Mouse (Mus musculus): ENCODE results near the gene Best3. TPM values are rescaled to one million over a fixed set of nuclear protein-coding genes. Genes with fewer than 3 reads are reported as not detected.

Best3 gene
- polyA plus RNA-seq, 1 experiment from 2014 or later = 0.20 TPM

DNA sequence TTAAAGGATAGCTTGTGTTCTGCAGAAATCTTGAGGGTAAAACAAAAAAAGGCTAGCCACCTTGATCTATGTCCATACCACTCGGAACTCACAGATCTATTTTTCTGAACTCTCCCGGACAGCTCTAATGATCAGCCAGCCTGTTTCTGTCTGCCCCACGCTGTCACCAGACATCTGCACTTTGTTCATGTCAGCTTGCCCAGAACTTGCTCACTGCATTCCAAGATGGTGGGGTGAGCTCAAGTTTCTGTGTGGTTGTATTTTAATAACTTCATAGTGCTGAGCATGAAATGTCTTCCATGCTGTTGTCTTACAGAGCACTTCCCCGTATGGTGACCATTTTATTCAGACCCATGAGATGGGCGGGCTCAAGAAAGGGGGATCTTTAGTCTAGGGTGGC lies 20.8 kb upstream of the Best3 start:
- no peak overlapping the region for H3K4me2 ChIP-seq (ENCODE audit: low read depth, low read length)
- WGBS = 43% methylated on average over 5 of the region's 5 CpGs
- H3K27me3 ChIP-seq (ENCODE audit: control insufficient read depth, insufficient read depth, low read length) = no peaks in the 10 kb centered on the region
- no peaks in the 10 kb centered on the region for H3K9me3 ChIP-seq (replicated peaks; ENCODE audit: control insufficient read depth, low read length)
- H3K36me3 ChIP-seq (replicated peaks; ENCODE audit: control insufficient read depth, insufficient read depth, low read depth, low read length) = no peaks in the 10 kb centered on the region
- H3K4me1 ChIP-seq (ENCODE audit: control insufficient read depth, insufficient read depth, low read length) = no peaks in the 10 kb centered on the region
- H3K9ac ChIP-seq (replicated peaks; ENCODE audit: low read length) = no peak overlapping the region
- H3K27ac ChIP-seq (replicated peaks; ENCODE audit: low read depth, low read length) = no peak overlapping the region
- DNase-seq (ENCODE audit: low spot score) (peak; percentile 63), ATAC-seq (replicated peaks; ENCODE audit: insufficient number of reproducible peaks, low FRiP score, low TSS enrichment, low read depth) (no peak)
- no peak overlapping the region for H3K4me3 ChIP-seq (ENCODE audit: low read depth, low read length)

DNA sequence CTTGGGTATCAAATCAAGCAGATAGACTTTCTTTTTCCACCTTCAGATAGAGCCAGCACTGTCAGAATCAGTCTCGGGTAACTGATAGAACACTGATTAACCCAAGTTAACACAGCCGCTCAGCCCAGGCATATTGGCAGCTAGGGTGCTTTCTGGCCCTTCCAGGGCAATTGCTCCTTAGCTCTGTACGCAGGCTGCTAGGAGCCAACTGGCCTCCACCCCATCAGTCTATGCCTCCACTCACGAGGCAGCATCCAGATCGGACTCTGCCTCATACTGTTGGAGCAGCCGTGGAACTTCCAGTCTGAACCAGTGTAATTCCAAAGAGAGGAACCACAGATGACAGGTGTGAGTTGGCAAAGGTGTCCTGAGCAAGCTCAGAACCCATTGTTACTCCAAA lies 20.0 kb upstream of the Best3 start:
- ATAC-seq (replicated peaks; ENCODE audit: insufficient number of reproducible peaks, low FRiP score, low TSS enrichment, low read depth) (no peak), DNase-seq (ENCODE audit: low spot score) (no peak)
- no peaks in the 10 kb centered on the region for H3K9me3 ChIP-seq (replicated peaks; ENCODE audit: control insufficient read depth, low read length)
- H3K4me1 ChIP-seq (ENCODE audit: control insufficient read depth, insufficient read depth, low read length) = no peaks in the 10 kb centered on the region
- H3K27me3 ChIP-seq (ENCODE audit: control insufficient read depth, insufficient read depth, low read length) = no peaks in the 10 kb centered on the region
- H3K27ac ChIP-seq (replicated peaks; ENCODE audit: low read depth, low read length) = no peak overlapping the region
- H3K9ac ChIP-seq (replicated peaks; ENCODE audit: low read length) = no peak overlapping the region
- 84% methylated on average over 6 of the region's 6 CpGs for WGBS
- no peak overlapping the region for H3K4me2 ChIP-seq (ENCODE audit: low read depth, low read length)
- no peaks in the 10 kb centered on the region for H3K36me3 ChIP-seq (replicated peaks; ENCODE audit: control insufficient read depth, insufficient read depth, low read depth, low read length)
- no peak overlapping the region for H3K4me3 ChIP-seq (ENCODE audit: low read depth, low read length)

DNA sequence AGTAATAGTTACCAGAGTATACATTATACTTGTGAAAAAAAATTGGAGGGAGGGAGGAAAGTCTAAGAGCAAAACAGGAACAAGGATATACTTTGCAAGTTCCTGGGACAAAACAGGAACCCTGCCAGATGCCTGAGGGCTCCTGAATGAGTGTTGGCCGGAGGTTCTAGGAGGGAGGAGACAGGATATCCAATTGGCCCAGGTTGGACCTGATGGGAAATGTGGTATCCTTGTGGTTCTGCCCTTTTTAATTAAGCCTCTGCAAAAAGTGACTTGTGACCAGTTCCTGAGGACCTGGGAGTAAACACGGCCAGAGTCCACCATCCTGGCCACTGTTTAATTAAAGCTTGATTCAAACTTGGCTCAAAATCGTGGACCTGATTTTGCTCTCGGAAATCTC lies 17.4 kb upstream of the Best3 start:
- H3K27me3 ChIP-seq (ENCODE audit: control insufficient read depth, insufficient read depth, low read length) = no peaks in the 10 kb centered on the region
- H3K4me2 ChIP-seq (ENCODE audit: low read depth, low read length) = no peak overlapping the region
- WGBS = 81% methylated on average over 4 of the region's 4 CpGs

DNA sequence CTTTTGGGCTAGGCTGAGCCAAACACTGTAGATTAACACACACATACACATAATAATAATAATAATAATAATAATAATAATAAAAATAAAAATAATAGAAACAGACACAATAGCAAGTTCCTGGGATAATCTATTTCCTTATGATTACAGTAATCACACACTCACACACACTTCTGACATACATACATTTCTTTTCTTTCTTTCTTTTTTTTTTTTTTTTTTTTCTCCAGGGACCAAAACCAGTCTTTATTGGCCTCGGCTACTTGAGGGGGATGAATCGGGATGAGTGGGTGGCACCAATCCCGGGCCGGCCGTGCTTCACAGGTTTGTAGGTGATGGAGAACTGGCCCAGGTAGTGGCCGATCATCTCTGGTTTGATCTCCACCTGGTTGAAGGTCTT lies 13.6 kb upstream of the Best3 start, which contains the start of gene Gm10271:
TSS of gene Gm10271 (minus strand) at position 101 of the 400 bp plus-strand sequence.
- H3K9ac ChIP-seq (replicated peaks; ENCODE audit: low read length) = no peak within 1 kb of the TSS
- H3K4me3 ChIP-seq (ENCODE audit: low read depth, low read length) = no peak within 1 kb of the TSS
- H3K4me2 ChIP-seq (ENCODE audit: low read depth, low read length) = no peak within 1 kb of the TSS
- no peaks in the 10 kb centered on the region for H3K36me3 ChIP-seq (replicated peaks; ENCODE audit: control insufficient read depth, insufficient read depth, low read depth, low read length)
- ATAC-seq (replicated peaks; ENCODE audit: insufficient number of reproducible peaks, low FRiP score, low TSS enrichment, low read depth) (no peak), DNase-seq (ENCODE audit: low spot score) (no peak)
- no peak within 1 kb of the TSS for H3K27ac ChIP-seq (replicated peaks; ENCODE audit: low read depth, low read length)
- WGBS = 98% methylated on average over 6 of the region's 6 CpGs
- no peaks in the 10 kb centered on the region for H3K9me3 ChIP-seq (replicated peaks; ENCODE audit: control insufficient read depth, low read length)
- H3K27me3 ChIP-seq (ENCODE audit: control insufficient read depth, insufficient read depth, low read length) = no peaks in the 10 kb centered on the region
- H3K4me1 ChIP-seq (ENCODE audit: control insufficient read depth, insufficient read depth, low read length) = no peaks in the 10 kb centered on the region

More for the DNA sequence above, 17.4 kb upstream of the Best3 start:
- H3K9ac ChIP-seq (replicated peaks; ENCODE audit: low read length) = no peak overlapping the region
- ATAC-seq (replicated peaks; ENCODE audit: insufficient number of reproducible peaks, low FRiP score, low TSS enrichment, low read depth) = no peak
- H3K27ac ChIP-seq (replicated peaks; ENCODE audit: low read depth, low read length) = no peak overlapping the region
- no peaks in the 10 kb centered on the region for H3K9me3 ChIP-seq (replicated peaks; ENCODE audit: control insufficient read depth, low read length)
- no peaks in the 10 kb centered on the region for H3K4me1 ChIP-seq (ENCODE audit: control insufficient read depth, insufficient read depth, low read length)
- no peak for DNase-seq (ENCODE audit: low spot score)
- H3K36me3 ChIP-seq (replicated peaks; ENCODE audit: control insufficient read depth, insufficient read depth, low read depth, low read length) = no peaks in the 10 kb centered on the region
- no peak overlapping the region for H3K4me3 ChIP-seq (ENCODE audit: low read depth, low read length)

DNA sequence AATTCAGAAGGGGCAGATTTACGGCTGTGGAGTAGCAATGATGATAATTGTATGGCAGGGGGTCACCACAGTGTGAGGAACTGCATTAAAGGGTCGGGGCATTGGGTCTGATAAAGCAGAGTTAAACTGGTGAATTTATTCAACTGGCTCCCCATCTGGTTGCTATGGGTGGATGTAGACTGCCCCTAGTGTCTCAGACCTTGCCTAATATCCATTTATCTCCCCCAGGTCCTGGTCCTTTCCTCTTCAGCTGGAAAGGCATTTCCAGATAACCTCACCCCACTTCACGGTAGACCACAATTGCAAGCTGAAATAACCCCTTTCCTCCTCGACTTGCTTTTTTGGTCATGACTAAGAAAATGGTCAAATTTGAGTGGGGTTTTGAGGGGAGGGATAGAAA lies 8.7 kb upstream of the Best3 start:
- 52% methylated on average over 4 of the region's 4 CpGs for WGBS

DNA sequence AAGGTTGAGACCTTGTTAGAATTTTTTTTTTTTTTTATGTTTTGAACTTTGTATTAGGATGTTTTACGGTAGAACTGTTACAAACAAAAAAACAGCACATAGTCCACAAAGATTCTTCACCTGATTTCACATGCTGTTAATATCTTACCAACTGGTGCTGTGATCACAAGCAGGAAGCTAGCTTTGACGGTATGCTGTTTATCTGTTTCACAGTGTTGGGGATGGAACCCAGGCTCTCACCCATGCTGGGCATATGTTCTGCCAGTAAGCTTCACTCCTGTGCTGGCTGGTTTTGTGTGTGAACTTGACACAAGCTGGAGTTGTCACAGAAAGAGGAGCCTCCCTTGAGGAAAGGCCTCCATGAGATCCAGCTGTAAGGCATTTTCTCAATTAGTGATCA lies 8.3 kb upstream of the Best3 start:
- 78% methylated on average over 2 of the region's 2 CpGs for WGBS
- no peaks in the 10 kb centered on the region for H3K27me3 ChIP-seq (ENCODE audit: control insufficient read depth, insufficient read depth, low read length)
- no peaks in the 10 kb centered on the region for H3K36me3 ChIP-seq (replicated peaks; ENCODE audit: control insufficient read depth, insufficient read depth, low read depth, low read length)
- H3K9ac ChIP-seq (replicated peaks; ENCODE audit: low read length) = no peak overlapping the region
- no peak overlapping the region for H3K4me3 ChIP-seq (ENCODE audit: low read depth, low read length)
- H3K4me1 ChIP-seq (ENCODE audit: control insufficient read depth, insufficient read depth, low read length) = no peaks in the 10 kb centered on the region
- DNase-seq (ENCODE audit: low spot score) (no peak), ATAC-seq (replicated peaks; ENCODE audit: insufficient number of reproducible peaks, low FRiP score, low TSS enrichment, low read depth) (no peak)
- H3K4me2 ChIP-seq (ENCODE audit: low read depth, low read length) = no peak overlapping the region
- no peaks in the 10 kb centered on the region for H3K9me3 ChIP-seq (replicated peaks; ENCODE audit: control insufficient read depth, low read length)
- H3K27ac ChIP-seq (replicated peaks; ENCODE audit: low read depth, low read length) = no peak overlapping the region

More for the DNA sequence above, 8.7 kb upstream of the Best3 start:
- DNase-seq (ENCODE audit: low spot score) = no peak
- Histone ChIP-seq H3K27me3 (ENCODE audit: control insufficient read depth, insufficient read depth, low read length) (no peaks in the 10 kb centered on the region), H3K9ac (replicated peaks; ENCODE audit: low read length) (no peak overlapping the region), H3K36me3 (replicated peaks; ENCODE audit: control insufficient read depth, insufficient read depth, low read depth, low read length) (no peaks in the 10 kb centered on the region), H3K27ac (replicated peaks; ENCODE audit: low read depth, low read length) (no peak overlapping the region), H3K4me3 (ENCODE audit: low read depth, low read length) (no peak overlapping the region), H3K4me1 (ENCODE audit: control insufficient read depth, insufficient read depth, low read length) (no peaks in the 10 kb centered on the region), H3K9me3 (replicated peaks; ENCODE audit: control insufficient read depth, low read length) (no peaks in the 10 kb centered on the region), H3K4me2 (ENCODE audit: low read depth, low read length) (no peak overlapping the region)
- ATAC-seq (replicated peaks; ENCODE audit: insufficient number of reproducible peaks, low FRiP score, low TSS enrichment, low read depth) = no peak

DNA sequence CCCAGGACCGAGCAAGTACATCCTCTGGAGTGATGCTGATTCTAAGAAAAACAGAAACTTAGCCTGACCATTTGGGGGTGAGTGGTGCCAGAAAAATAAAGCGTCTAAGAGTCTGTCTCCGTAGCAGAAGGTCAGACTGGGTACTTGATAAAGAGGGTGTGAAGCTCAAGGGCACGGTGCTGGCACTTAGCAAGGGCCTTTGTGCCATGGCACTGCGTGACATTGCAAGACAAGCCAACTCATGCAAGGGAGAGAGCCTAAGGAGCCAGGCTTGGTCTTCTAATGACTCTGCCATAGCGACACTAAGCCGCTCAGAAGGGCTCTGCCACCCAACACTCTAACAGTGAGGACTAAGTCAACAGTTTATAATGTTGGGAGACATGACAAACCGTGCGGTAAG lies 7.3 kb upstream of the Best3 start:
- DNase-seq (ENCODE audit: low spot score) (no peak), ATAC-seq (replicated peaks; ENCODE audit: insufficient number of reproducible peaks, low FRiP score, low TSS enrichment, low read depth) (no peak)
- H3K27ac ChIP-seq (replicated peaks; ENCODE audit: low read depth, low read length) = no peak overlapping the region
- H3K4me2 ChIP-seq (ENCODE audit: low read depth, low read length) = no peak overlapping the region
- no peaks in the 10 kb centered on the region for H3K36me3 ChIP-seq (replicated peaks; ENCODE audit: control insufficient read depth, insufficient read depth, low read depth, low read length)
- no peak overlapping the region for H3K4me3 ChIP-seq (ENCODE audit: low read depth, low read length)
- H3K9me3 ChIP-seq (replicated peaks; ENCODE audit: control insufficient read depth, low read length) = no peaks in the 10 kb centered on the region
- no peaks in the 10 kb centered on the region for H3K4me1 ChIP-seq (ENCODE audit: control insufficient read depth, insufficient read depth, low read length)
- 91% methylated on average over 9 of the region's 9 CpGs for WGBS
- no peaks in the 10 kb centered on the region for H3K27me3 ChIP-seq (ENCODE audit: control insufficient read depth, insufficient read depth, low read length)
- H3K9ac ChIP-seq (replicated peaks; ENCODE audit: low read length) = no peak overlapping the region

DNA sequence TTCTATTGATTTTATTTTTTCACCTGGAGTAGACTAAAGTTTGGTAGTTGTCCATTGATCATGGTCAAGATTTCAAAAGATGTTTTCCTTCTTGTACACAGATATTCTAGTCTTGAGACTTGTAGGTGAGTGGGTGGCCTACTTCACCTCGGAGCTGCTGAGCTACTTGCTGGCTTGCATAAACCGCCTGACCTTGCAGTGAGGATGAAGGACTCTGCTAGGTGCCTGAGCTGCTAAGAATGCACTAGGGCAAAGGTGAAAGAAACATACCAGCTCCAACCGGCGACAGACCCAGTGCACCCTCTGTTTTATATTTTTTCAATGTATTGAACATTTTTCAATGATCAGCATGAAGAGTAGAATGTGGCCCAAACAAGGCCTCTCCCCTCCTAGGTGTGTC lies 5.8 kb upstream of the Best3 start:
- Histone ChIP-seq H3K36me3 (replicated peaks; ENCODE audit: control insufficient read depth, insufficient read depth, low read depth, low read length) (no peaks in the 10 kb centered on the region), H3K27ac (replicated peaks; ENCODE audit: low read depth, low read length) (no peak overlapping the region), H3K4me1 (ENCODE audit: control insufficient read depth, insufficient read depth, low read length) (no peaks in the 10 kb centered on the region), H3K9me3 (replicated peaks; ENCODE audit: control insufficient read depth, low read length) (no peaks in the 10 kb centered on the region), H3K27me3 (ENCODE audit: control insufficient read depth, insufficient read depth, low read length) (no peaks in the 10 kb centered on the region), H3K9ac (replicated peaks; ENCODE audit: low read length) (no peak overlapping the region), H3K4me2 (ENCODE audit: low read depth, low read length) (no peak overlapping the region), H3K4me3 (ENCODE audit: low read depth, low read length) (no peak overlapping the region)
- no peak for DNase-seq (ENCODE audit: low spot score)
- ATAC-seq (replicated peaks; ENCODE audit: insufficient number of reproducible peaks, low FRiP score, low TSS enrichment, low read depth) = no peak
- WGBS = 80% methylated on average over 4 of the region's 4 CpGs
